Mouse (Mus musculus): ENCODE measurements around the gene Rsad1.

The Rsad1 gene

GRCm38 (mm10) chr11:94491749-94492099, 57.3 kb downstream of the Rsad1 start:
- DNase-seq (ENCODE audit: low read depth, low spot score), result no peak

- no peak for DNase-seq (ENCODE audit: low read depth, low spot score)
Measured at GRCm38 (mm10) chr11:94491035-94491748, 57.9 kb downstream of the Rsad1 start.

Data from 3T3-L1 (cell line).